Mouse (Mus musculus): Measurements from ENCODE around the gene Themis.

- TF ChIP-seq CTCF (IDR thresholded peaks at IDR 0.05; ENCODE audit: borderline replicate concordance, insufficient read depth, low read depth, low read length): no peak
- TF ChIP-seq POLR2A (IDR thresholded peaks at IDR 0.05; ENCODE audit: borderline replicate concordance, insufficient read depth, low read length): no peak
These were observed at the start of gene Themis for GRCm38 (mm10) chr10:28668261-28668660.
